Mouse (Mus musculus) thymus, adult 2 months (tissue): ENCODE measurements around the gene Gstp1.

ENCODE experiments used
- CTCF ChIP-seq: fragments of 200-500 bp; IDR thresholded peaks from 2 replicates; pipeline ENCODE4 v1.5.1; 2012; ENCODE audit warnings: mild to moderate bottlenecking, control low read depth, low read length, moderate library complexity, borderline replicate concordance; ENCODE audit not compliant: control insufficient read depth, poor library complexity, insufficient read depth; ENCODE audit errors: extremely low read depth
- POLR2A ChIP-seq: fragments of 200-500 bp; IDR thresholded peaks from 2 replicates; pipeline ENCODE4 v1.6.1; 2012; ENCODE audit warnings: mild to moderate bottlenecking, low read length, control low read depth, moderate library complexity; ENCODE audit not compliant: control insufficient read depth, poor library complexity, insufficient read depth; ENCODE audit errors: extremely low read depth

DNA sequence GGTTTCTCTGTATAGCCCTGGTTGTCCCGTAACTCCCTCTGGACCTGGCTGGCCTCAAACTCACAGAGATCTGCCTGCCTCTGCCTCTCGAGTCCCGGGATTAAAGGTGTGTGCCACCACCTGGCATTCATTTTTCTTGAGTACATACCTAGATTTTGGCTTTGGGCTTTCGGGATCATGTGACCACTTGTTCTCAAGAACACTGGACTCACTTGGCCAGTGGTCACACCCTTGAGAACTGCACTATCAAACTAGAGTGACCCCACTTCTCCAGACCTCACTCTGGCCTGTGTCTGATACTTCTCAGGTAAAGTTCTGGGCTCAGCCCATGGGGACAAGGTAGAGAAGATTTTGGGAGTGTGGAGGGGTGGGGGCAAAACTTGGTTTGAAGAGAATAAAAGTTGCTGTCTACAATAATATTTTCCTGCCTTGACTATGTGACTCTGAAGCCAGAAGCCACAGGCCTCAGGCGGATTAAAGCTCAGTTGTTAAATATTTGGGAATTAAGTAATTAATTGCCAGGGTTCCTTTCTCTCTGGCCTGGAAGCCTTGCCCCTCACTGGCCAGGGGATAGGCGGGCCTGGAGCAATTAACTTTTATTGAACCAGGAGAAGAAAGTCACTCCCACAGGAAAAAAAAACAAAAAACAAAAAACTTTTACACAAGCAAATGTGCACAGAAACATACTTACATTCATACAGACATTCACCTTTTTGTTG, 35.1 kb upstream of the Gstp1 start:
- TF ChIP-seq CTCF, result no peak
- TF ChIP-seq POLR2A, result no peak
